Mouse (Mus musculus): ENCODE data around the gene Cib1. TPM values are rescaled to one million over a fixed set of nuclear protein-coding genes. Genes with fewer than 3 reads are reported as not detected.

Cib1 gene
- polyA plus RNA-seq, 2 experiments from 2014 or later: 120 to 148 TPM

DNA sequence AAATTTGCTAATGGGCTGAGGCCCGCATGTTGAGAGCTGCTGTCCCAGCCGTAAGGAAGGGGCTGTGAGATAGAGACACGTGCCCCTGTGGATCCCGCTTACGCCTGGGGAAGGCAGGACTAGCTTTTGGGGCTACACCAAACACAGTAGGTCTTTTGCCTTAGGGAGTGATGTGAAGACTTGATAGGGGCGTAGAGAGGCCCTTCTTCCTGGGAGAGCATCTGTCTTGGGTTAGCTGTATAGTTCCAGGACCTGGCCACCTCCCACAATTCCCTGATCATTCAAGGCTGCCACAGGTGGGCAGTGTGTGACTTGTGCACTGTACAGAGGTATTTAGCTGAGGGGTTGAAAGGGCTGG is 32.0 kb downstream of the Cib1 start:
- no peak for ATAC-seq

DNA sequence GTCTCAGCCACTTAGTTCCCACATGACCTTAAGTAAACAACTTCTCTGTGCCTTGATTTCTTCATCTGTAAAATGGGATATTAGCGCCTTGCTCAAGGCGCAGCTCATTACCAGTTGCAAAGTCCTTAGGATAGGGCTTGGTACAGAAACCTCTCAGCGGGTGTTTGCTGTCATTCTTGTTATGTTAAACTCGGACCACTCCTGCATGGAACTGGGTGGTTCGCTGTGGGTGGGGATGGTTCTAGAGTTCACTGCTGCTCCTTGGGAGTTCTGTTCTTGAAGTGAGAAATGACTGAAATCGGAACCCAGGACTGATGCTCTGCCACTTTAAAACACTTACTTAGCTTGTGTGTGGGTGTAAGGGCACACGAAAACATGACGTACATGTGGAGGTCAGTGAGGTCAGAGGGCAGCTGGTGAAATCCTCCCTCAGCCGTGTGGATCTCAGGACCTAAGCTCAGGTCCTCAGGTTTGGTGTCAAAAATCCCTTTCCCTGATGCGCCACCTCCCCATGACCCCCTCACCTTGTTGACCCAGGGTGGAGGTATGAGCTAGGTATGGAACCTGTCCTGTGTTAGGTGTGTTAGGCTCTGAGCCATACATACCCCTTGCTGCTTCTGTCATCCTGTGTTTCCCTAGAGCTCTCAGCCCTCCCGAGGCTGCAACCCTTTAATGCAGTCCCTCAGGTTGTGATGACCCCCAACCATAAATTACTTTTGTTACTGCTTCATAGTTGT is 32.6 kb downstream of the Cib1 start:
- no peak for ATAC-seq

DNA sequence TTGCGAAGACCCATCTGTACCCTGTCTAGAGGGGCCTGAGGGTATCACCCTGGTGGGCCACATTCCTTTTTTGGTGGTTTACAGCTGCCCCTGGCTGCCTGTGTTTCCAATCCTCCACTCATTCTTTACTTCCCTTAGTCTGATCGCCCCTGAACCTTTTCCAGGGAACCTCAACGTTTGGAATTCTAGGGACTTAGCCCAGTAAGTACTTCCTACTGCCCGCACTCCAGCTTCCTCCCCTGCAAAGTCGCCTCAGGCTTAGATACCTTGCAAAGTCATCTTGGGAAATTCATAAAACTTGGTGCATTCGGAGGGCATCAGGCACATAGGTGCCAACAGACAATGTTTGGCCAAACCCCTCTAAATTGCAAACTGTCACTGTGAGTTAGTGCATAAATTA is 33.3 kb downstream of the Cib1 start:
- ATAC-seq: no peak

DNA sequence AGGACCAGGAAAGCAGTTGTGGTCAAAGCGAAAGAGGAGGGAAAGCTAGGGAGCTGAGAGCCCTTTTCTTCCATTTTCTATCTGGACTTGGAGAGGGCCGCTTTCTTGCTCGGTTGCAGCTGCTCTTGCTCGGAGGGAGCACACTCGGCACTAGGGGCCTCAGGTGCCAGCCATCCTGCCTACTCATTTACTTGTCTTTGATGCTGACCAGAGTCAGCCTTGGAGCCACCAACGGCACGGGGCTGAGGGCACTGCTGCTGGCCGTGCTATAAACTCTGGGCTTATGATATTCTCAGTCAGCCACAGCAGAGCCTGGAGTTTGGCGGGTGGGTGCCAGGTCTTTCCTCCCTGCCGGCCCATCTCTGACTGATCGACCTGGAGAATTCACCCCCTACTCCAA is 33.8 kb downstream of the Cib1 start:
- ATAC-seq: no peak

DNA sequence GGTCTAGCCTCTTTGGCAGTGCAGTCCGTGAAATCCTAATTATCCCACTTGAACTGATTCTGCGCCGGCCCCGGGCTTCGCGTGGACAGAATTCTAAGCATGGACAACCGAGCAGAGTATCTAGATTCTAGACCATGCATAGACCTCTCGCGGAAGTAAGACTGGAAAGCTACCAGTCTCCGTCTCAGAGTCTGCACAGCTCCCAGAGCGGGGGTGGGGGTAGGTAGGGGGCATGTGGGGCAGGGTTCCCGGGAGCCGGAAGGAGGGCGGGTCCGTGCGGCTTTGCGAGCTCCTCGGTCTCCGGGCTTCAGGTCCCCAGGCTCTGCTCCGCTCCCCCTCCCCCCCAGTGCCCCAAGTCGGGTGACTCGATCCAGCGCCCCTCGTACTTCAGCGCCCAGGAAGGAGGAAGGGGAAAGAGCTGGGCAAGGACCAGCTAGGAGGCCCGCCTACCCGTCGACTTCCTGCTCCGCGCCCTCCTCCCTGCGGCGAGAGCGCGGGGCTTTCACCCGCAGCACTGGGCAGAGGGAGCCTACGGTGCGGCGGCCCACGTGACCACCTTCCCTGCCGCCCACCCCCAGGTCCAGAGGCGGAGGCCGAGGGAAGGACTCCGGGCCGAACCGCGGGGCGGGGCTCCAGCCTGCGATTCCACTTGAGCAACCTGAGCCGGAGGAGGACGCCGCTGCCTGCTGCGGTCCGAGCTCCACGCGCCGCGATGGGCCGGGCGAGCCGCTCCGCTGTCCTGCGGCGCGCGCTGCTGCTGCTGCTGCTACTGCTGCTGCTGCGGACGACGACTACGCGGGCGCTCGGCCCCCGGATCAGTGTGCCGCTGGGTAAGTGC is 34.5 kb downstream of the Cib1 start:
- peak; percentile 74 for ATAC-seq

DNA sequence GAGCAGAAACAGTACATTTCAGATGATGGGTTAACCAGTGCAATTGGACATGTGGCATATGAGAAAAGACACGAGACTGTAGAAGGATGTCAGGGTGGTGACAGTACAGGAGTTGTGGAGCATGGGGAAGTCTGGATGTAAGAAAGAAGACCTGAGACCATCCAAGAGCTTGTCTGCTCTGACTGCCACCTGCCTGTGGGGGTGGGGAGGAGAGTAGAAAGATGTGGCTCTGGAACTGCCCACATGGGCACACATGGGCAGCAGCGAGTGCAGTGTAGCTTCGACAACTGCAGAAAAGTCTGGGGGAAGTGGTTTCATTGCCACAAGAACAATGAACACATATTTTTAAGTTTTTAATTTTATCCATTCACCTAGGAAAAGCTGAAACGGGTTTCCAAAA is 35.2 kb downstream of the Cib1 start:
- ATAC-seq: no peak

DNA sequence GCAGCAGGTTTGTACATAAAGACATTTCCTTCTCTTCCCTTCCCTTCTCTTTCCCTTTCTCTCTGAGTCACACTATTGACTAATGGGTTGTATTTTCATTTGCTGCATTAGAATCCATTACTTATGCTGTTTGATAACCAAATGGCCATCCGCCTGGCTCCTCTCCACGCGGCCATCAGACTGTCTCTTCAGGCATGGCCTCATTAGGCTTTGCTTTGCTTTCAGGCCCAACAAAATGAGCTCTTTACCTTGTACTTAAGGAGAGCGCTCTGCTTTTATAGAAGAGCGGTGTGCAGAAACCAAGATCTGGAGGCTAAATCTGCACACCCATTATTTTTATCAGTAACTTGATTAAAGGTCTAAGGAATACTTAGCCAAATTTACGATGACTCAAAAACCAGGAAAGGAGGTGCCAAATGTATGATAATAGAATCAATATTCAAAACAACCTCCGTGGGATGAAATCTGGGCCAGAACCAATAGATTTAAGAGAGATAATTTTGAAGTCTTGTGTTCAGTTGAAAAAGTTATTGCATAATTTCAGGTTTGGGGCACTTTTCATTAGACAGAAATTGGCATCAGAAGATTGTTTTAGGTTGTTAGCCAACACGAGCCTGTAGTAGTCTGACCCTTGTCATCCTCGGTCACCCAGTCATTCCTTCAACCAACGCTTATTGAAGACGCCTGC is 36.9 kb downstream of the Cib1 start:
- ATAC-seq: no peak

DNA sequence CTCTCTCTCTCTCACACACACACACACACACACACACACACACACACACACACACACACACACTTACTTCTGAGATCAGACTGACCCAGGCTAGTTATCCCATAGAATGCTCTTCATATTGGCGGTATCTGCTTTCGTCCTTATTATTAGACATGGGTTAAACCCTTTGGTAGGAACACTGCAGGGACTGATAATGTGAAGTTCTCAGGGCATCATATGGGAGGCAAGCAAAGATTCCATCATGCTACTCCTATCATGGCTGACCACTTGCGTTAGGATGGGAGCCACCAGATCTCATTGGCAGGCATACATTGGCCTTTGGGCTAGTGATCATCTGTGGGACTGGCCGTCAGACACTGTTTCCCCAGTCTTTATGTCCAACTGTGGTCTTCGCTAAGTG is 37.5 kb downstream of the Cib1 start:
- no peak for ATAC-seq

DNA sequence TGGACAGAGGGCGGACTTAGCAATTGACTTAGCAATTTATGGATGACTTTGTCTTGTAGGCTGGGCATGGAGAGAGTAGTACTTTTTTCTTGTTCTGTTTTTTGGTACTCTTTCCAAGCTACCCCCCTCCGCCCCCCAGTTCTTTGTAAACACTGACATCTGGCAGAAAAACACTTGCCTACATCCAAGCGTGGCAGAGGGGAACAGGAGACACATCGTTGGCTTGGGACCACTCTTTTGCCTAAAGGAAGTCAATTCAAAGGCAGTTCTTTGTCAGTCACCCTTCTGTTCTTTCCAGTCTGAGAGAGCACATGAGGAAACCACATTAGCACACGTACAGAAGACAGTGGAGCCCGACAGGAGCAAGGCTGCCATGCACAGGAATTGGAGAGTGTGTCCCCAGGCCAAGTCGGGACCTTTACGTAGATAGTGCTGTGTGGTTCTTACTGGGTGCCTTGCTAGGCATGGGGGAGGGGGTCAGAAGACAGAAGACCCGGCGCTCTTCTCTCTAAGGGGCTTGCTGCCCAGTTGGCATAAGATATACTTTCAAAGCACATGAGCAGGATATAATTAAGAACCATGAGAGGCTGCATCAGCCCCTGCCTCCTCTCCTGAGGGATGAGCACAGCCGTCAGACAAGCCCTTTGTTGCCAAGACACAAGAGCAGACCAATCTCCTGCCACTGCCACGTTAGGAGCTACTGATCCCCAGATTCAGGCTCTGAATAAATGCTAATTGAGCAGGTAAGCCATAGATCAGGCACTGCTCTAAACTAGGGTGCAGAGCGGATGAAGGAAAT is 38.5 kb downstream of the Cib1 start:
- ATAC-seq: no peak

DNA sequence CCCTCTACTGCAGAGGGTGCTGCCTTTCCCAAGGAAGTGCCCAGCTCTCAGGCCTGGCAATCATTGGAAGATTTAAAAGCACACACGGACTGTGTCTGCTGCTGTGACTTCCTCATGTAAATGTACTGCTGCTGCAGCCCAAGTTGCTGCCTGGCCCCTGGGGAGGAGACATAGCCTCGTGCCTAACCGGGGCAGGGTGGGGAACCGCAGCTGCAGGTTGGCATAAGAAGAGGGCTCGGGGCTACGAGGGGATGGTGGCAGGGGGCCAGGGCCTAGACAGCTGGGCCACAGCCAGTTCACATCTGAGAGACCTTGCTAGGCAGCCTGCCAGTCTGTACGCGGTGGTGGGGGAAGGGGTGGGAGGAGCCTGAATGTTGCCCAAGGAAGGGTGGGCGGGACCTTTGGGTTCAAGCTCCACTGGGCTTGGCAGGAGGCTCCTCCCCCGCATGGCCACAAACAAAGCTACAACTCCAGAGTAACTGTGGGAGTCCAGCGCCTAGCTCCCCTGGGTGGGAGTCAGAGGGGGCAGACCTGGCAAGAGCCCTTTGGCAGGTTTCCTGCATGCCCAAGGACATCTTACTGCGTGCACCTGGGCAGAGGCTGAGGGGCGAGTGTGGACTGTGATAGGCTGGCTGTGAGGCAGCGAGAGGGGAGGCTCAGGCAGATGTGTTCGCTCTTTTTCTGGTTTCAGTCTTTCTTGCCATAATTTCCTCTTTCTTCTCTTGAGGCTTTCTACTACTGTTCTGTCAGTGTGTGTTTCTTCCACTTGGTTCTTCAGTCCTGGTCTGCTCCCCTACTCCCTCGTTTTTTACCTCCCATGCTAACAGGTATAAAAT is 40.2 kb downstream of the Cib1 start:
- ATAC-seq: peak; percentile 71

DNA sequence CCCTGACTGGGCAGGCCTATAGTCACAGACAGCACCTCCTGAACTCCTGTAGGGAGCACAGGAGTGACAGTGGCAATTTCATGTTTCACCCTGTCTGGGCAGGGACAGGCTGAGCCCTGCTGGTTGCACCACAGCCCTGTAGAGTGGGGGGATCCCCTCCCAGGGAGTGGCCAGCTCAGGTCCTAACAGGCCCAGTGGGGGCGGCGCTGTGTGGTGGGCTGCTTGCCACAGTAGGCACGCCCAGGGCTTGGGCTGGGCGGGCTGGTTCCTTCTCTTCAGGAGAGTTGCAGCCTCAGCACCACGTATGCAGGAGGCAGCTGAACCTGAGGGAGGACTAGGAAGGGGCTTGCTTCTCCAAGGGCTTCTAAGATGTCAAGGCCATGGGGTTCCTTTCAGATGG is 41.2 kb downstream of the Cib1 start:
- peak; percentile 26 for ATAC-seq

DNA sequence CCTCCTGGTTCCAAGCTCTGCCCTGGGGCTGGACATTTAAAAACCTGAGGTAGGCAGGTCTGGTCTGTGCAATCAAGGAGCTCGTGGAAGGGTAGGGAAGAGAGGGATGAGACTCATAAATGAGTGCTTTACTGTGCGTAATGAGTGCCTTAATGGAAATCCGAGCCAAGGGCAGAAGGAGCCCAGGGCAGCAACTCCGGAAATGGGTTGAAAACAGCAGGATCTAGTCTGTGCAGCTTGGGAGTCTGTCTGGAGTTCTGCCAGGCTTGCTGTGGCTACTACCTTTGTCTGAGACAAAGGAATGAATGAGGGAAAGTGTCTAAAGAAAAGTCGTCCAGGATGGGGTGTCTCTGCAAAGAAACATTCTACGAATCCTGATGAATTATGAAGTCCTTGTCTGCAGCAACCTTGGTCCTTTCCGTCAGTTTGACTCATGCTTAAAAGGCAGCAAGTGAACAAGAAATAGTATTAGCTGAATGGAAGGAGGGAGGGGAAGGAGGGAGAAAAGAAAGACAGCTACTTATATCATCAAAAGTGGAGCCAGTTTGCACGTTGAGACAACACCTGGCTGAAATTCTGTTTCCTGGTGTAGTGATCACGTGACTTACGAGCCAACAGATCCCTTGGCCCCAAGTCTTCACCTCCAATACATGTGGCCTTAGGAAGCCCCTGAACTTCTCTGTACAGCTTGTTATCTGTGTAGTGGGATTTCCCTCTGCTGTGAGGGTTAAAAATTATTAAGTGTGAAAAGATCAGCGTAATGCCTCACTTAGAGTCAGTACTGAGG is 43.3 kb downstream of the Cib1 start:
- ATAC-seq: no peak

DNA sequence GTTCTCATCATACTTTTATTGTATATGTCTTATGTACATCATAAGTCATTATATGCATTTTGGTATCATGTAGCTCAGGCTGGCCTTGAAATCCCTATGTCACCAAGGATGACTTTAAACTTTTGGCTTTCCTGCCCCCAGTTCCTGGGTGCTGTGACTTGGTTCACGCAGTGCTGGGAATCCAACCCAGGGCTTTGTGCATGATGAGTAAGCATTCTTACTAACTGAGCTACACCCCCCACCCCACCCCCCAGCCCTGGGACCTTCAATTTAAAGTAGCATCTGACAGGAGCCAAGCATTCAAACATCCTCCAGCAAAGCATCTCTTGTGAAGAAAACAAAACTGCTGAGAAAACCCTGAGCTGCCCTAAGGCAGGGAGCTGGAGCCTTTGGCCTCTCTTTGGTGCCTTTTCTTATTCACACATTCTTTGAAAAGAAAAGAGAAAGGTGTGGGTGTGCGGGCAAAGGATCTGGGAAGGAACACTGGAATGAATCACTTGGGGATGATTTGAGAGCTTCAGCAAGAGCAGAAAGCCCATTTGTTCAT is 44.0 kb downstream of the Cib1 start:
- ATAC-seq: no peak

DNA sequence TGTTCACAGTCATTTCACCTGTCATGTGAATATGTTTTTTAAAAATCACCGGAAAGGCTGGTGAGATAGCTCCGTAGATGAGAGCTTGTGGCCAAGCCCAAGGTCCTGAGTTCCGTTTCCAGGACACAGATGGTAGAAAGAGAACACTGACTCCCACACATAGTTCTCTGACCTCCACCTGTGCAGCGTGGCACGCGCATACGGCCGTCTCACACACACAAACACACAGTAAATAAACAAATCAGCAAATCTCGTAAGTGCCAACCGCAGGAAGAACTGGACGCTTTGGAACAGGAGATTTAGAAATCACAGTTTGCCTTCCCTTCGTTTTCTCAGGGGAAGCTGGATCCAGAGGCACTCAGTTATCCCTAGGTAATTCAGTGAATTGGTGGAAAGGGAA is 45.1 kb downstream of the Cib1 start:
- no peak for ATAC-seq

DNA sequence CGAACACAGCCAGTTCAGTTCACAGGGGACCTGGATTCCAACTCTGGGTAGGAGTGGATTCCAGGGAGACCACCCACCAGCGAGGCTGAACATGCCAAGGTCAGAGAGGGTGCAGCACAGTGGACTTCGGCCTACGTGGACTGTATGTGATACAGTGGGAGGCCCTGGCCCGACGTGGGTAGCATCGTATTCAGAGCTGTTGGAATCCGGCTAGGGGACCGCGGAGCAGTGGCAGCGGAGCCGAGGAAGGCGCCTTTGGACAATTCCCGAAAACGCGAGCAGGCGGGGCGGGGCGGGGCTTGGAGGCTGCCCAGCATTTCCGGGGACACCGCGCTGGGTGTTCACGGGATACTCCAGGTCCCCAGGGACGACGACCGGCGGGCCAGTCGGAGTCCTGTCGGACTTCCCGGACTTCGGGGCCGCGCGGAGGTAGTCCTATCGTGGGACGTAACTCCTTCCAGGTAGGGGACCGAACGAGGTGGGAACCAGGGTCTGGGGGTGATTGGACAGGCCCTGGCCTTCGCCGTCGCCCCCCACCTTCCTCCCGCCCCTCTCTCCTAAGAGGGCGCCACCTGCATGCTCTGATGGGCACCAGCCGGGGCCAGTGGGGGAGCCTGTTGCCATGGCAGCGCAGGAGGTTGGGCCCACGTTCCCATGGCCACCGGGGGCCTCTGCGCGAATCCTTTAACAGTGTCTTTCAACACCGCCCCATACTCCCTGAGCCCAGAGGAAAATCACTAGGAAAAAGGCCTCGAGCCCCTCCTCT is 45.9 kb downstream of the Cib1 start, which contains the start of gene Sema4b:
Sema4b (plus strand) TSS at position 311 of the 766 bp plus-strand sequence.
- ATAC-seq: no peak

DNA sequence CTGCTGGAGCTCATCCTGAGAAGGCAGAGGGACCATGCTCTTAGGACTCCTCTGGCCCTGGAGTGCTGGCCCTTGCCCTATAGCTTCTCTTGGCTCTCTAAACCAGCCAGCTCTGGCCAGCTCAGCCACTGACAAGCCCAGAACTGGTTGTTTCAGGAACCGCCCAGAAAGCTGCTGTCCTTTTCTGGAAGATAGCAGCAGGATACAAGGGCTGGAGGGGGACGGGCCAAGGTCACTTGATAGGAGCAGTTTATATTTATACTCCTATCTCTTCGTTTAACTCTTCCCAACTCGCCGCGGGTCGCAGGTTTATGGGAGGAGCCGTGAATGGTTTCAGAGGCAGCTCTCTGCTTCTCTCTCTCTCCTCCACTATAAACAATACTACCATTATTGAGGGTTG is 46.6 kb downstream of the Cib1 start:
- no peak for ATAC-seq

DNA sequence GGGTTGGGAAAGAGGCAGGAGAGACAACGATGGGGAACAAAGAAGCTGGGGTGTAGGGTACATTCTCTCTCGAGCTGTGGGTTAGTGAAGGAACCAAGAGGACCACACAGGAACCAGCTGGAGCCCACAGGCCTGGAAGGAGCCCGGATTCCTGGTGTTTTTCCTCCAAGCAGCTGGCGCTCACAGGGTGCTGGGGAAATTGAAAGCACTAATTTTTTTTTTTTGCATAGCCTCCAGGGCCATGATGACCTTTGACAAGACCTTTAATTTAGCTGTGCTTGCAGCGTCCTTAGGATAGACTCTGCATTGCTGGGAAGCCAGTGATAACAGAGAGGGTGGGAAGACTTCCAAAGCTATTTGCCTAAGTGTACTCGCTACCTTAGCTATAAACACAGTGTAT is 47.6 kb downstream of the Cib1 start:
- no peak for ATAC-seq

DNA sequence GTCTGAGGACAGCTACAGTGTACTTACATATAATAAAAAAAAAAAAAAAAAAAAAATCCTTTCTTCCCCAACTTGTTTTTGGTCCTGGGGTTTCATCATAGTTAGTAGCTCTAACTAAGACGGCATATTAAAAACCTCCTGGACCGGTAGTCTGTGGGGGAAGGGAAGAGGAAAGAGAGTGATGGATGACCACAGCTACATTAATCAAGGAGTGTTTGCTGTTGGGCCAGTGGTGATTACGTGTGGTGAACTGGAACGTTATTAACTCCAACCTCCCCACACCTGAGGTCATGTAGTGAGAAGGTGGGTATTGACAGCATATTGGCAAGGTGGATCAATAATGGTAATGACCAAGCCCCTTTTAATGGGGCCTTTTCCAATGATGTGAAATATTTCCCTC is 48.1 kb downstream of the Cib1 start:
- ATAC-seq: no peak

DNA sequence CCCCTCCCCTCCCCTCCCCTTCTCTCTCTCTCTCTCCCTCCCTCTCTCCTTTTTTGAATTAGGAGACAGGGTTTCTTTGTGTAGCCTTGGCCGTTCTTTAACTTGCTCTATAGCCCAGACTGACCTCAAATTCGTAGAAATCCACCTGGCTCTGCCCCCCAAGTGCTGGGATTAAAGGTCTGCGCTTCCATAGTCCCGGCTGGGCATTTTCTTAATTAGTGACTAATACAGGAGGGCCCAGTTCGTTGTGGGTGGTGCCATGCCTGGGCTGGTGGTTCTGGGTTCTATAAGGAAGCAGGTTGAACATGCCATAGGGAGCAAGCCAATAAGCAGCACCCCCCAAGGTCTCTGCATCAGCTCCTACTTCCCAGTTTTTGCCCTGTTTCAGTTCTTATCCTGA is 48.6 kb downstream of the Cib1 start:
- no peak for ATAC-seq

DNA sequence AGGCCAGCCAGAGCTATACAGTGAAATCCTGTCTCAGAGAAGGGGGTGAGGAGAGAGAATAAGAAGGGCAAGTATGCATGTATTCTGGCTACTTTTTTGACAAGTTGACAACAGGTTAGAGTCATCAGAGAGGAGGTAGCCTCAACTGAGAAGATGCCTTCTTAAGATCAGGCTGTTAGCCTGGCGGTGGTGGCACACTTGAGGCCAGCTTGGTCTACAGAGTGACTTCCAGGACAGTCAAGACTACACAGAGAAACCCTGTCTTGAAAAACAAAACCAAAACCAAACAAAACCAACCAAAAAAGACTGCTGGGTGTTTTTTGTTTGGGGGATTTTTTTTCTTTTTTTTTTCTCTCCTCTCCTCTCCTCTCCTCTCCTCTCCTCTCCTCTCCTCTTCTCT is 49.1 kb downstream of the Cib1 start:
- peak; percentile 33 for ATAC-seq

Data from activated CD4-positive, CD25-positive, alpha-beta regulatory T cell, adult 4 months (primary cell).